Mouse (Mus musculus) heart, adult 18-20 months (tissue): ENCODE results near the gene Cacna2d2. TPM values are rescaled to one million over a fixed set of nuclear protein-coding genes. Genes with fewer than 3 reads are reported as not detected.
"Not testable (repeated sequence)": the region's sequence is repeated elsewhere in the genome, so short reads cannot be mapped to it uniquely, and the experiment has no call there.

Source experiments
- DNase-seq, 2 experiments: peaks; one replicate each; pipeline ENCODE4 v3.0.0; 2021 to 2022; ENCODE audit warnings: mixed read lengths in 1 of 2
- total RNA-seq, 2 experiments: library from RNA; stranded (reverse); gene quantifications; 2 replicates each; pipeline ENCODE4 v1.2.3; 2021

Cacna2d2 gene
- total RNA-seq, 2 experiments from 2014 or later, result 14.8 TPM

DNA sequence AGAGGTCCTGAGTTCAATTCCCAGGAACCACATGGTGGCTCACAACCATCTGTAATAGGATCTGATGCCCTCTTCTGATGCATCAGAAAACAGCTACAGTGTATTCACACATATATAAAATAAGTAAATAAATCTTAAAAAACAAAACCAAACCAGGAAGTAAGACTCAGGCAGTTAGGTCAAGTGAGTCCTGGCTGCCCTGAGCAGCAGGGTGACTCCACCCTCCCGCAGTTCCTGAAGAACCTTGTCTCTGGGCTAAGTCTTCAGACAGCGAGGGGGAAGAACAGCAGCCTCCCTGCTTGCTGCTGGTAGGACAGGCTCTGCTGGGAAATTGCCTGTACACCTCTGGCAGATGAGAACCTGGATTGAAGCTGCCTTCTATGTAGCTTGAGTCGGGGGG lies 156.9 kb downstream of the Cacna2d2 start:
- no peak for DNase-seq

DNA sequence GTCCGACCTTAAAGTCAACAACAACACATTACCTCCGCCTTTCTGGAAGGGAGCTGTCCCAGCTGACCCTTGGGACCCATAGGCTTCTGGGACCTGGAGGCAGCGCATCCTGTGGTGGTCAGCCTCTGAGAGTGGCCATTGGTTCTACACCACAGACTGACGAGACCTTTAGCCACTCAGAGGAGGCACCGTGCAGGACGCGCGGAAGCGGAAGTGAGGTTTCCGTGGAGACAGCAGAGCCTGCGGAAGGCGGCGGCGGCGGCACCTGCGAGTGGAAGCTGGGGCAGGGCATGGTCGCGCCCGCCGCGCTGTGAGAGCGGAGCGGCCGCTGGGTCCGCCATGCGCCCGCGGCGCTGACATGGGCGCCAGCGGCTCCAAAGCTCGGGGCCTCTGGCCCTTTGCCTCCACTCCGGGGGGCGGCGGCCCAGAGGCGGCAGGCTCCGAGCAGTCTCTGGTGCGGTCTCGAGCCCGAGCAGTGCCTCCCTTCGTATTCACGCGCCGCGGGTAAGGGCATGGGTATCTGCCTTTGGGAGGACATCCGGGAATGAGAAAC lies 163.7 kb downstream of the Cacna2d2 start, which contains the start of gene Tusc2:
Gene Tusc2 (plus strand): TSS at position 227 of the 553 bp plus-strand sequence.
- DNase-seq, result peak; percentile 97 to 98

DNA sequence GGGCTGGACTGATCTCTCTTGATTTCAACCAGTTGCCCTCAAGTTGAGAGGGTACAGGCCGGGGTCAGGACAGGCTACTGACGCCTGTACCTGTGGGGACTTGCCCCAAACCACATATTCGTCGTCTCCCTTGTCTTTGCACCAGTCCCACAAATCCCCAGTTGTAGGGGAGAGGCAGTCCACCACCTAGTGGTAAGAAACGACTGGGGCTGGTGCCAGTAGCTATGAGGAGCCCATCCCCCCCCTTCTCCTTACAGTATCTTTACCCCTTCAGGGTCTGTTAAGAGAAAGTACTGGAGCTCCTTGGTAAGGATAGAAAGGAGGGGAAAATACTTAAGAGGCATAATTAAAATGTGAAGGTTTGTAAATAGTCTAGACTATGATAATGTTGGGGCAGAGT lies 166.1 kb downstream of the Cacna2d2 start:
- not testable (repeated sequence) for DNase-seq

DNA sequence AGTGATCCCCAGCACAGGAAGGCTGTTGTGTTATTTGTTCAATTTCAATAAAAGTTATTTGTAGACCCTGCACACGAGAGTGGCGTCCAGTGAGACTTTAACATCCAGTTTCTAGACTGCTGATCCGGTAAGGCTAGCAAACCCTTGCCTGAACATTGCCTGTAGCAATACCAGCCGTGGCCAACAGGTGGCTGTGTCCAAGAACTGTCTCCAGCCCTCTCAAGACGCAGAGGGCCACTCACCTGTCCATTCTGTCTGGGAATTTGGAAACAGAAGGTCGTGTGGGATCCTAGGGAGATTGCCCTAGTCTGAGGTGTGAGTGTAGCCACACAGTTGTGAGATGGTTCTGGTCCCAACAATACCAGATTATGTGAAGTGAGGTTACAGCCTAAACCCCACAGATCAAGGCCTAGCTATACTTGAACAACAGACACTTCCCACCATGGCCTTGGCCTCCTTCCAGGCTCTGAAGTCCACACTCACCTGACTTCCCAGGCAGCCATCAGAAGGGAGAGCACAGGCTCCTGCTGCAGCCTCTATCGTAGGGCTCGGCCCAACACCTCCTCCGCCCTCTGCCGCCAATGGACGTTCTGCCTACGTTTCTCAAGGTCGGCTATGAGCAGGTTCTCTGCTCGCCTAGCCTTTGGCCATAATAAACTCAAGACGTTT lies 166.8 kb downstream of the Cacna2d2 start:
- peak; percentile 86 to 93 for DNase-seq

DNA sequence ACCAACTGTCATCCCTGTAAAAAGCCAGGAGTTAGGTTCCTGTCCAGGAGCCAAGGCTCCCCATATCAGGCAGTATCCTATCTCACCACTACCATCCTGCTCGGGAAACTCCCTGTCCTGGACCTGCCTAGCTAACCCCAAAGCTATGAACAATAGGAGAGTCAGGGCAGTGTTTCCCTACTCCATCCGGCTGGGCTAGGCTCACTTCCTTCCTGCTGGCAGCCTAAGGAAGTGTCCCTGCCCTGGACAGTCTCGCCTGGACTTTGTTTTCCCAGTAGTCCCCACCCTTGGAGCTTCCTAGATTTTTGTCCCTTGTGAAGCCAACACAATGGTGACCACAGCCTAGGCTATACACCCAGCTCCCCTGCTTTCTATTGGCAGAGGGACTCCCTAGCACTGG lies 167.4 kb downstream of the Cacna2d2 start:
- DNase-seq, result peak; percentile 71 to 91

DNA sequence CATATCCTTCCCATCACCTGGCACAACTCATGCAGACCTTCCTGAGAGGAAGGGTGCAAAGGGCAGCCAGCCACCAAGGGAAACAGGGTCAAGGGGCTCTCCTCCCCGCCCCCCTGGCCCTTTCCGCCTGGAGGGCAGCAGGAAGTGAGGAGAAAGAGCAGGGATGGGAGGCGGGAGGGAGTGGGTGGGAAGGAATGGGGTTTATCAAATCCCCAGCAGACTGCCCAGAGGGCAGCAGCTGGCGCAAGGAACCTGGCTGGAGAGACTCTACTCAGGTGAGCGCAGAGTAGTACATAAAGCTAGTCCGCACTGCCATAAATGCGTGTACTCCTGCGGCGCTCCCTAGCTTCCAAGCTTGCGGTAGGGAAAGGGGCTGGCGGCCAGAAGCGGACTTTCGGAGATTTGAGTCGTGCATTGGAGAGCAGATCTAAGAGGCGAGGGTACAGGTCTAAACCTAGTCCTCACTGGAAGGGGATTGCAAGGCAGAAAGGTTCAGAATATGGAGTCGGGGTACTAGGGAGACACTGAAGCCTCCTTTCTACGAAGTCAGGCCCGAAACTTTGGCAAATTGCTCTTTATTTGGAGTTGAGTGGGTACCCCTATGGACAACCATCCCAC lies 168.4 kb downstream of the Cacna2d2 start, which contains the start of gene Hyal2:
Gene Hyal2 (plus strand): TSS at position 244 of the 618 bp plus-strand sequence.
- peak in 1 of 2 experiments; percentile 77 for DNase-seq

DNA sequence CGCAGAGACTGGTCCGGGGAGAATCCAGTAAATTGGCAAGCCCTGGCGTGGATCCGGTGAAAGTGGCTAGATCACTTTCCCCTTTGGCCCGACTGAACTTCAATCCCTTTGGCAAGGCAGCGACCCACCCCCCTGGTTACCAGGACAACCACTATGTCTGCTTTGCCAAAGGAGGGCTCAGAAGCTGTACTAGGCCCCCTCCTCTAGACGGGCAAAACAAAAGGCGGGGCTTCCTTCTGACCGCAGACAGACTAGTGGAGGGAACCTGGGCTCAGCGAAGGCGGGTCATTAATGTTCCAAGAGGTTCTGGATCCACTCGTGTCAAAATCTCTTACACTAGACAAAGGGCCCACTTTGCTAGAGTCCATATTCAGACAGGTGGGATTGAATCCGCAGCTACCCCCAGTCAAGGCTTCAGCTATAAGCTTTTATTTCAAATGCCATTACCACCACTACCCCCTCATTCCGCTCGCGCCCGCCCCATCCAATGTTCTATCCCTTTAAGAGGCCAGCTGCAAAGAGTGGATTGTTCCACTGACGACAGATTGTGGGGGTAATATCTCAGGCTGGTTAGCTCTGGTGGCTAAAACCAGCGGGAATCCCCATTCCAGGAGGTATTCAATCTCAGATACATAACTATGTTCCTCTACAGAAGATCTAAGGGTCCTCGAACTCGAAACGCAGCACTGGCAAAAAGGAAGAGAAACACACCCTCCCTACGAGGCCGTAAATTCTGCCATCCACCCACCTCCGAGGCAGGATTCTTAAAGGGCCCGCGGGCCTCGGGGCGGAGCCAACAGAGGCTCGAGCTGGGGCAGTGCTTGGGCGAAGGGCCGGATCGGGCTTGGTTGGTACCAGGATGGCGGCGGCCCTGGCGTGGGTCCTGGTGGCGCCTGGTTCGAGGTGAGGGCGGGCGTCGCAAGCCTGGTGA lies 169.2 kb downstream of the Cacna2d2 start:
- DNase-seq, result peak; percentile 91 to 92

DNA sequence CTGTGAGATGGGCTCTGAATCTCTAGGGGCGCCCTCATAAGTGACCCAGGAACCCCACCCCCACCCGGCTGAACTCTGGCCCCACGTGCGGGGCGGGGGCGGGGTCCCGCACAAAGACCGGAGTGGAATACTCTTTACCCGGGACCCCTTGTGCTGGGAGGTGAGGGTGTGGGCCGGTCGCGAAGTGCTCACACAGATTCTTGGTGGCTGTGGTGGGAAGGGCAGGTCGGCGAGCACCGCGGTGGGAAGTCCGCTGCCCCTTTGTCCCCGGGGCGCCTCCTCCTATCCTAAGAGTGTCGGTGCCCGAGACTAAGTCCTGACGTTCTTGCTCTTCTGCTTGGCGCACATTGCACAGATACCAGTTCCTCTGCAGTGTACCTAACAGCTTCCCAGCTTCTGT lies 169.9 kb downstream of the Cacna2d2 start:
- DNase-seq, result no peak

DNA sequence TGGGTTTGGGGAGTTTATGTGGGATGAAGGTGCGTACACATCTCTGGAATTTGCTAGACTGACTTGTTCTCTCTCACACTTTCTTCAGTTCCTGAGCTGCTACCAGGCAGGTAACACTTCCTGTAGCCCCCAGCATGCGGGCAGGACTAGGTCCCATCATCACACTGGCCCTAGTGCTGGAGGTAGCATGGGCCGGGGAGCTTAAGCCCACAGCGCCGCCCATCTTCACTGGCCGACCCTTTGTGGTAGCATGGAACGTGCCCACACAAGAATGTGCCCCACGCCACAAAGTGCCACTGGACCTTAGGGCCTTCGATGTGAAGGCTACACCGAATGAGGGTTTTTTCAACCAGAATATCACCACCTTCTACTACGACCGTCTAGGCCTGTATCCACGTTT lies 170.6 kb downstream of the Cacna2d2 start:
- no peak for DNase-seq

DNA sequence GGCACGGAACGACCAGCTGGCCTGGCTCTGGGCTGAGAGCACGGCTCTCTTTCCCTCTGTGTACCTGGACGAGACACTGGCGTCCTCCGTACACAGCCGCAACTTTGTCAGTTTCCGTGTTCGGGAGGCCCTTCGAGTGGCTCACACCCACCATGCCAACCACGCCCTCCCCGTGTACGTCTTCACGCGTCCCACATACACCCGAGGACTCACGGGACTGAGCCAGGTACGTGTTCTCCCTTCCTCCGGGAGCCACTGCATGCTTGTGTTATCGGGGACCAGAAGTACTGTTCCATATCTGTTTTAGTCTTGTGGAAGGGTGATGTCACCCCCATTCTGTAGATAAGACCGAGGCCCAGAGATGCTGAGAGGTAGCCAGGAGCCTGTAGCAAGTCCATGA lies 171.4 kb downstream of the Cacna2d2 start:
- no peak for DNase-seq

DNA sequence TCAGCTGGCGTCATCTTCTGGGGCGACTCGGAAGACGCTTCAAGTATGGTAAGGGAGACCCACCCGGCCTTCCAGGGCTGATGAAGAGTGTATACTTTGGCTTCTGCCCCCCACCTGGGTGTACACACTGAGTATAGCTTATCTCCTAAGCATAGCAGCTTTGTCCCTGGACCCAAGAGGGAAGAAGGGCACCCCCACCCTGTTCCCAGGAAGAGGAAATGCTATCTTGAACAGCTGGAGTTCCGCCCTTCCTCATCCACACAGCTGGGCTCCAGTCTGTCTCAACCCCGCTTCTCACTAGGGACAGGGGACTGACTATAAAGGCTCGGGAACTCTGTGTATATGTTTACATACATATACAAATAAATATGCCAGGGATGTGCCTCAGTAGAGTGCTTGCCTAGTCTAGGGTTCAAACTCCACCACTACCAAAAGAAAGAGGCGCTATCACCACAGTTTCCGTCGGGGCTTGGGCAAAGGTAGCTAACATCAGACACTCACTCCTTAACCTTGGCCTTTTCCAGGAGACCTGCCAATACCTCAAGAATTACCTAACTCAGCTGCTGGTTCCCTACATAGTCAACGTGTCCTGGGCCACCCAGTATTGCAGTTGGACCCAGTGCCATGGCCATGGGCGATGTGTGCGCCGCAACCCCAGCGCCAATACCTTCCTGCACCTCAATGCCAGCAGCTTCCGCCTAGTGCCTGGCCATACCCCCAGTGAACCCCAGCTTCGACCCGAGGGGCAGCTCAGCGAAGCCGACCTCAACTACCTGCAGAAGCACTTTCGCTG lies 172.3 kb downstream of the Cacna2d2 start:
- peak in 1 of 2 experiments; percentile 78 for DNase-seq

DNA sequence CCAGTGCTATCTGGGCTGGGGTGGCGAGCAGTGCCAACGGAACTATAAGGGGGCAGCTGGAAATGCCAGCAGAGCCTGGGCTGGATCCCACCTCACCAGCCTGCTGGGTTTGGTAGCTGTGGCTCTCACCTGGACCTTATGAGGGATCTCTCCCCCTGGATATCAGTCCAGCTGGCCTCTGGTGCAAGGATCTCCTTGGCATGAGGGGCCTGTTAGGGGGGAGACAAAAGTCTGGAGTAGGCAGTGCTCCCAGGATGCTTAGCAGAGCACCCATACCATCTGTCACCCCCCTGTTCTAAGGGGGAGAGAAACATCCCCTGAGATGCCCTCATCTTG lies 172.9 kb downstream of the Cacna2d2 start:
- no peak for DNase-seq

DNA sequence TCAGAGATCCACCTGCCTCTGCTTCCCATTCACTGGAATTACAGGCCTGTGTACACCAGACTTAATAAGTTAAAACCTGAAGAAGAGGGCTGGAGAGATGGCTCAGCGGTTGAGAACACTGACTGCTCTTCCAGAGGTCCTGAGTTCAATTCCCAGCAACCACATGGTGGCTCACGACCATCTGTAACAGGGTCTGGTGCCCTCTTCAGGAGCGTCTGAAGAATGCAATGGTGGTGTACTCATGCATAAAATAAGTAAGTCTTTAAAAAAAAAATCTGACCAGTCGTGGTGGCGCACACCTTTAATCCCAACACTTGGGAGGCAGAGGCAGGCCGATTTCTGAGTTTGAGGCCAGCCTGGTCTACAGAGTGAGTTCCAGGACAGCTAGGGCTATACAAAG lies 174.4 kb downstream of the Cacna2d2 start:
- not testable (repeated sequence) for DNase-seq

DNA sequence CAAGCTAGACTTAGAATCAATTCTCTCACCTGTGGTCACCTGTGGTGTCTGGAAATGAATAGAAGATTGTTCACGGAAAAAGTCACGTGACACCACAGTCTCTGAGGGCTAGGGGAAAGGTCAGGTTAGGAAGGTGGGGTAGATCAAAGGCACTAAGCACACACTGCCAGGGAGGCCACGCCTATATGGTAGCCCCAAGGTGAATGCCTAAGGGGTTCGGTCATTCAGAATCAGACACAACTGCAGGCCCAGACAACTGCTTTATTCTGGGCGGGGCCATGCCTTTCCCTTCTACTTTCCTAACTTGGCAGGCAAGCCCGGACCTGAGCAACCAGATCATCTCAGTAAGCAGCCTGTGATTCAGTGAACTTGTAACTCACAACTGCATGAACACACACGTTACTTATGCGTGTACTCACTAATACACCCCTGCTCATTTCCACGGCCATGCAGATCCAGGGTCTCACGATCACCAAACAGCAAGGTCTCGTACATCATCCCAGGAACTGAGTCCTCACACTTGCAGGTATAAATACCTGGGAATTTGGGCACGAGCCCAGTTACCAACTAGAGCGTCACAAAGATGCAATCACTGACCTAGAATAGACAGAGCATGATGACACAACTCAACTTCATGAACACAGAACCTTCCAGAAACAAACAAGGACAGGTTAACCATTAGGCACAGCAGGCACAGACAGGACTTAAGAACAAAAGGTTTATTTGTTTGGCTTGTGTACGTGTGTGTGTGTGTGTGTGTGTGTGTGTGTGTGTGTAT lies 176.4 kb downstream of the Cacna2d2 start:
- no peak for DNase-seq

DNA sequence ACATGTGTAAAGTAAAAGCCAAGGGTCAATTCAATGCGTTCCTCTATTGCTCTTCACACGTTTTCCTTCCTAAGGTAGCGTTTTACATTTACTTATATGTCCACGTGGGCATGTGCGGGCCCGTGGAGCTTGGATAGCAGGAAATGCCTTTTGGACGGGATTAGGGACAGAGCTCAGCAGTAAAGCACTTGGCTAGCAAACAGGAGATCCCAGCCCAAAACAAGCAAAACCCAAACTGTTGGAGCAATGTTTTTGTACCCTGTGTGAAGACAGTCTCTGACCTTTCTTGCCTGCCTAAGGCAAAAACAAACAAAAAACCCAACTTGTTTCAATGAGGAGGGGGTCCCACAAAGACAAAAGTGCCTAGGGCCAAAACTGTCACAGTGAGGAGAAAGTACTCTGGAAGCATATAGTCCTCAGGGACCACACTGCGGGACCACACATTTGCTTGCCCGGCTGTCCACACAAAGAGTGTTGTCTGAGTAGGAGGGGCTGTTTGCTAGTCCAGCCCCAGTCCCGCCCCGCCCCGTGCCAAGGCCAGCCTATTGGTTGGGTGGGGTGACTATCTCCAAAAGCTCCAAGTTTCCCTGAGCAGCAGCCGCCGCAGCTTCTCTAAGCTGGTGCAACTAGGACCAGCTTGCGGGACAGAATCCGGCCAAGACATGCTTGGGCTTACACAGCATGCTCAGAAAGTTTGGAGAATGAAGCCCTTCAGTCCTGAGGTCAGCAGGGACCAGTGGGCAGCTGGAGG lies 177.1 kb downstream of the Cacna2d2 start, which contains the start of gene Hyal1:
Gene Hyal1 (plus strand): TSS at position 571 of the 751 bp plus-strand sequence.
- peak; percentile 88 to 89 for DNase-seq

DNA sequence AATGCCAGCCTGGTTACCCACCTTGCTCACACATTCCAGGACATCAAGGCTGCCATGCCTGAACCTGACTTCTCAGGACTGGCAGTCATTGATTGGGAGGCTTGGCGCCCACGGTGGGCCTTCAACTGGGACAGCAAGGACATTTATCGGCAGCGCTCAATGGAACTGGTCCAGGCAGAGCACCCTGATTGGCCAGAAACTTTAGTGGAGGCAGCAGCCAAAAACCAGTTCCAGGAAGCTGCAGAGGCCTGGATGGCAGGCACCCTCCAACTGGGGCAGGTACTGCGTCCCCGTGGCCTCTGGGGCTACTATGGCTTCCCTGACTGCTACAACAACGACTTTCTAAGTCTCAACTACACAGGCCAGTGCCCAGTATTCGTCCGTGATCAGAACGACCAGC lies 178.5 kb downstream of the Cacna2d2 start:
- no peak for DNase-seq

DNA sequence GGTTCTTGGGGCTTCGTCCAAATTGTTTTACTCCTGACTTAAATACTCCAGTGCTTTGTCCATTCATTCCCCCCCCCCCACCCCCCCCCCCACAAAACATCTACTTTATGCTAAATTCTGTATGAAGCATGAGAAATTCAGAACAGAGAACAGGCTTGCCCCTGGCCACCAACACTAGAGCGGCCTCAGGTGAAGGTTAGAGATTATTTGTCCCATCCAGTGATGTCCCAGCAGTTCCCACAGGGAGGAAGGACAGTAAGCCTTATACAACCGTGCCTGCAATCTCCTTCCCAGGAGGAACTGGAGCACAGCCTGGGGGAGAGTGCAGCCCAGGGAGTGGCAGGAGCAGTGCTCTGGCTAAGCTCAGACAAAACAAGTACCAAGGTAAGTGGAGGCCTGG lies 179.2 kb downstream of the Cacna2d2 start, which contains the start of gene Naa80:
Gene Naa80 (plus strand): TSS at position 301 of the 400 bp plus-strand sequence.
- DNase-seq, result no peak
